Mouse (Mus musculus): Measurements from ENCODE around the gene Wdr24. TPM values are rescaled to one million over a fixed set of nuclear protein-coding genes. Genes with fewer than 3 reads are reported as not detected.

Wdr24 gene
- polyA plus RNA-seq, 2 experiments = 26.0 to 45.1 TPM

DNA sequence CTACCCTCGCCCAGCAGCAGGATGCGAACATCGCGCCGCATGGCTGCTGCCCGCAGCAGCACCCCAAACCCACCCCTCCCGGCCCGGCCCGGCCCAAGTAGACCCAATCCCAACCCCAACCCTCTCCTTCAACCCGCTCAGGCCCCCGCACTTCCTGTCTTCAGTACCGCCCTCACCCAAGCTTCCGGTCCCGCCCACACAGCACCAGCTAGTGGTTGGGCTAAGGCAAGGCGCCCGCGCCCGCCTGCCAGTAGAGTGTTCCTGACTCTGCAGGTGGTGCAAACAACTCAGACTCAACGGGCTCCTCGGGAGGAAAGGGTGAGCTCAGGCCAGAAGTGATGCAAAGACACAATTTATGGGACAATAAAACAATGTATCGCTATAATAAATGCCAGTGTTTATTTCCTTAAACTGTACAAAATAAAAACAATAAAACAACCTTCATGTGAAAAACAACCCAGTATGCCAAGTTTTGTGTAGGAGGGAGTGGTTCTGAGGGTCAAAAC lies 21.0 kb downstream of the Wdr24 start, which contains the start of gene Rhot2:
TSS of gene Rhot2 (minus strand) at position 456 of the 506 bp plus-strand sequence.
- peak; percentile 94 for ATAC-seq (ENCODE audit: low FRiP score, low read depth)
- no peaks in the 10 kb centered on the region for H3K9me3 ChIP-seq (ENCODE audit: control insufficient read depth, low read length)

DNA sequence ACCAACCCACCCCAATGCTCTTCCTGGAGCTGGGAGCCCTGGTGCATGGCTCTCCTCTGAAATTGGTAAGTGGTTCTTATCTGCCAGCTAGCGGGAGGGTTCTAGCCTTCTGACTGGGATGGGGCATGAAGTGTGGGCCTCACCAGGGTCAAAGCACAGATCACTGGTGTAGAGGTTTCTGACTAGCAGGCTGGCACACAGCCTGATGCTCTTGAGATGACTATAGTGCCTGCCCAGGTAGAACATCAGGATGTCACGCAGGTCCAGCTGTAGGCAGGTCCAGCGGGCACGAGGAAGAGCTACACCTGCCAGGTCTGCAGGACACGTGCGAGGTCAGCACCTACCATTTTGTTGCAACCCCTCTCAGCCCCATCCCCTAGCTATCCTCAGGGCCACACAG lies 36.8 kb downstream of the Wdr24 start:
- ATAC-seq (ENCODE audit: low FRiP score, low read depth) (no peak), DNase-seq (ENCODE audit: low spot score) (no peak)
- no peak for TF ChIP-seq POLR2A (IDR thresholded peaks at IDR 0.05; ENCODE audit: borderline replicate concordance, extremely low read depth, insufficient read depth, insufficient read length)
- Histone ChIP-seq H3K27ac (replicated peaks; ENCODE audit: low read depth, low read length) (no peak overlapping the region), H3K9me3 (ENCODE audit: control insufficient read depth, low read length) (no peaks in the 10 kb centered on the region), H3K4me3 (replicated peaks; ENCODE audit: low read length) (peak overlapping the region; percentile 63; the same call in 1 of the 2 replicates), H3K27me3 (ENCODE audit: control insufficient read depth, insufficient read depth, low read length) (no peaks in the 10 kb centered on the region), H3K36me3 (ENCODE audit: control insufficient read depth, insufficient read depth, low read length) (peaks cover 8% of the 10 kb centered on the region; the same call in 1 of the 2 replicates), H3K4me2 (replicated peaks; ENCODE audit: low read depth, low read length, severe bottlenecking) (peak overlapping the region; percentile 88), H3K4me1 (ENCODE audit: control insufficient read depth, insufficient read depth, low read length) (peaks cover 13% of the 10 kb centered on the region), H3K9ac (ENCODE audit: low read depth, low read length, severe bottlenecking) (0 out of 2 replicates have a peak overlapping the region, but pooled peaks have one; percentile 2)
- 91% methylated on average over 6 of the region's 6 CpGs for WGBS

More for the DNA sequence above, 21.0 kb downstream of the Wdr24 start, which contains the start of gene Rhot2:
- peak; percentile 72; the same call in 1 of the 2 replicates for TF ChIP-seq POLR2A (IDR thresholded peaks at IDR 0.05; ENCODE audit: borderline replicate concordance, extremely low read depth, insufficient read depth, insufficient read length)
- Histone ChIP-seq H3K4me2 (replicated peaks; ENCODE audit: low read depth, low read length, severe bottlenecking) (peak within 1 kb of the TSS; percentile 63), H3K27ac (replicated peaks; ENCODE audit: low read depth, low read length) (peak within 1 kb of the TSS; percentile 71), H3K27me3 (ENCODE audit: control insufficient read depth, insufficient read depth, low read length) (no peaks in the 10 kb centered on the region), H3K4me3 (replicated peaks; ENCODE audit: low read length) (peak within 1 kb of the TSS; percentile 90), H3K4me1 (ENCODE audit: control insufficient read depth, insufficient read depth, low read length) (peaks cover 10% of the 10 kb centered on the region; the same call in 1 of the 2 replicates), H3K9ac (ENCODE audit: low read depth, low read length, severe bottlenecking) (peak within 1 kb of the TSS; percentile 82), H3K36me3 (ENCODE audit: control insufficient read depth, insufficient read depth, low read length) (peaks cover 60% of the 10 kb centered on the region)
- DNase-seq (ENCODE audit: low spot score) = peak; percentile 96
- 1% methylated on average over 21 of the region's 21 CpGs for WGBS

- WGBS = 4% methylated on average over 43 of the region's 65 CpGs
- peak; percentile 94 for DNase-seq (ENCODE audit: low spot score)
- TF ChIP-seq POLR2A (IDR thresholded peaks at IDR 0.05; ENCODE audit: borderline replicate concordance, extremely low read depth, insufficient read depth, insufficient read length) = 0 out of 2 replicates have a peak, but pooled peaks have one; percentile 51
Measured at GRCm38 (mm10) chr17:25860832-25861703, 37.6 kb downstream of the Wdr24 start, which contains the start of gene Wdr90. Gene Wdr90, minus strand, starts transcription at chr17:25861501.

GRCm38 (mm10) chr17:25861704-25862612 lies 38.5 kb downstream of the Wdr24 start:
- no peak for TF ChIP-seq POLR2A (IDR thresholded peaks at IDR 0.05; ENCODE audit: borderline replicate concordance, extremely low read depth, insufficient read depth, insufficient read length)
- Histone ChIP-seq H3K27ac (replicated peaks; ENCODE audit: low read depth, low read length) (peak overlapping the region; percentile 86), H3K9ac (ENCODE audit: low read depth, low read length, severe bottlenecking) (peak overlapping the region; percentile 77), H3K4me3 (replicated peaks; ENCODE audit: low read length) (peak overlapping the region; percentile 63), H3K36me3 (ENCODE audit: control insufficient read depth, insufficient read depth, low read length) (no peaks in the 10 kb centered on the region), H3K9me3 (ENCODE audit: control insufficient read depth, low read length) (no peaks in the 10 kb centered on the region), H3K27me3 (ENCODE audit: control insufficient read depth, insufficient read depth, low read length) (no peaks in the 10 kb centered on the region), H3K4me2 (replicated peaks; ENCODE audit: low read depth, low read length, severe bottlenecking) (peak overlapping the region; percentile 88), H3K4me1 (ENCODE audit: control insufficient read depth, insufficient read depth, low read length) (peaks cover 13% of the 10 kb centered on the region)
- no peak for DNase-seq (ENCODE audit: low spot score)
- no peak; the same call in none of the 2 replicates for ATAC-seq (ENCODE audit: low FRiP score, low read depth)
- 5% methylated on average over 6 of the region's 6 CpGs for WGBS

More at GRCm38 (mm10) chr17:25860832-25861703, 37.6 kb downstream of the Wdr24 start, which contains the start of gene Wdr90:
- Histone ChIP-seq H3K9ac (ENCODE audit: low read depth, low read length, severe bottlenecking) (peak within 1 kb of the TSS; percentile 77), H3K9me3 (ENCODE audit: control insufficient read depth, low read length) (no peaks in the 10 kb centered on the region), H3K4me2 (replicated peaks; ENCODE audit: low read depth, low read length, severe bottlenecking) (peak within 1 kb of the TSS; percentile 88), H3K27me3 (ENCODE audit: control insufficient read depth, insufficient read depth, low read length) (no peaks in the 10 kb centered on the region), H3K4me1 (ENCODE audit: control insufficient read depth, insufficient read depth, low read length) (peaks cover 13% of the 10 kb centered on the region), H3K4me3 (replicated peaks; ENCODE audit: low read length) (peak within 1 kb of the TSS; percentile 63), H3K27ac (replicated peaks; ENCODE audit: low read depth, low read length) (peak within 1 kb of the TSS; percentile 86), H3K36me3 (ENCODE audit: control insufficient read depth, insufficient read depth, low read length) (0 out of 2 replicates have a peak, but pooled peaks cover 1% of the 10 kb centered on the region)
- ATAC-seq (ENCODE audit: low FRiP score, low read depth) = peak; percentile 95

All from limb, embryonic 14.5 days (tissue).